Mouse (Mus musculus) thymus, postnatal 36 days (tissue): ENCODE measurements around the gene Notch2.
A peak's percentile ranks its signal among the peaks of the same experiment; 100 is the strongest.

ENCODE experiments used
- DNase-seq, 2 experiments: peaks; one replicate each; pipeline ENCODE4 v3.0.0; 2022; ENCODE audit warnings: mixed read lengths in 2 of 2

Gene Notch2

GRCm38 (mm10) chr3:98078816-98079215 is 65.5 kb downstream of the Notch2 start:
- no peak for DNase-seq

GRCm38 (mm10) chr3:98079601-98080215 is 66.4 kb downstream of the Notch2 start:
- no peak for DNase-seq

GRCm38 (mm10) chr3:98080630-98081029 is 67.3 kb downstream of the Notch2 start:
- no peak for DNase-seq

GRCm38 (mm10) chr3:98082188-98082587 is 68.9 kb downstream of the Notch2 start:
- no peak for DNase-seq

- DNase-seq: no peak
Measured at GRCm38 (mm10) chr3:98082972-98083371, 69.6 kb downstream of the Notch2 start.

- peak; percentile 14 to 25 for DNase-seq
Measured at GRCm38 (mm10) chr3:98084061-98084655, 70.8 kb downstream of the Notch2 start.

- no peak for DNase-seq
Measured at GRCm38 (mm10) chr3:98084870-98085269, 71.5 kb downstream of the Notch2 start.

- DNase-seq: no peak
Measured at GRCm38 (mm10) chr3:98085812-98086268, 72.5 kb downstream of the Notch2 start.

- no peak for DNase-seq
Measured at GRCm38 (mm10) chr3:98086441-98086840, 73.1 kb downstream of the Notch2 start.

GRCm38 (mm10) chr3:98086860-98087259 is 73.5 kb downstream of the Notch2 start:
- no peak for DNase-seq

GRCm38 (mm10) chr3:98087551-98087950 is 74.2 kb downstream of the Notch2 start:
- no peak for DNase-seq

GRCm38 (mm10) chr3:98089702-98090101 is 76.4 kb downstream of the Notch2 start:
- DNase-seq: no peak

- DNase-seq: no peak
Measured at GRCm38 (mm10) chr3:98090129-98090528, 76.8 kb downstream of the Notch2 start.

- DNase-seq: no peak
Measured at GRCm38 (mm10) chr3:98092680-98093370, 79.5 kb downstream of the Notch2 start.

- no peak for DNase-seq
Measured at GRCm38 (mm10) chr3:98093954-98094353, 80.6 kb downstream of the Notch2 start.

GRCm38 (mm10) chr3:98094629-98095583 is 81.6 kb downstream of the Notch2 start:
- DNase-seq: no peak

GRCm38 (mm10) chr3:98096981-98097380 is 83.7 kb downstream of the Notch2 start:
- no peak for DNase-seq

- no peak for DNase-seq
Measured at GRCm38 (mm10) chr3:98098676-98099075, 85.3 kb downstream of the Notch2 start.

- DNase-seq: peak; percentile 22 to 37
Measured at GRCm38 (mm10) chr3:98099287-98099686, 86.0 kb downstream of the Notch2 start.

GRCm38 (mm10) chr3:98101541-98101940 is 88.2 kb downstream of the Notch2 start:
- no peak for DNase-seq

GRCm38 (mm10) chr3:98104851-98105471 is 91.6 kb downstream of the Notch2 start:
- DNase-seq: no peak

GRCm38 (mm10) chr3:98105496-98105895 is 92.2 kb downstream of the Notch2 start:
- no peak for DNase-seq
